ENCODE assay signal across 8 mouse cellular contexts in the genomic region with DNA sequence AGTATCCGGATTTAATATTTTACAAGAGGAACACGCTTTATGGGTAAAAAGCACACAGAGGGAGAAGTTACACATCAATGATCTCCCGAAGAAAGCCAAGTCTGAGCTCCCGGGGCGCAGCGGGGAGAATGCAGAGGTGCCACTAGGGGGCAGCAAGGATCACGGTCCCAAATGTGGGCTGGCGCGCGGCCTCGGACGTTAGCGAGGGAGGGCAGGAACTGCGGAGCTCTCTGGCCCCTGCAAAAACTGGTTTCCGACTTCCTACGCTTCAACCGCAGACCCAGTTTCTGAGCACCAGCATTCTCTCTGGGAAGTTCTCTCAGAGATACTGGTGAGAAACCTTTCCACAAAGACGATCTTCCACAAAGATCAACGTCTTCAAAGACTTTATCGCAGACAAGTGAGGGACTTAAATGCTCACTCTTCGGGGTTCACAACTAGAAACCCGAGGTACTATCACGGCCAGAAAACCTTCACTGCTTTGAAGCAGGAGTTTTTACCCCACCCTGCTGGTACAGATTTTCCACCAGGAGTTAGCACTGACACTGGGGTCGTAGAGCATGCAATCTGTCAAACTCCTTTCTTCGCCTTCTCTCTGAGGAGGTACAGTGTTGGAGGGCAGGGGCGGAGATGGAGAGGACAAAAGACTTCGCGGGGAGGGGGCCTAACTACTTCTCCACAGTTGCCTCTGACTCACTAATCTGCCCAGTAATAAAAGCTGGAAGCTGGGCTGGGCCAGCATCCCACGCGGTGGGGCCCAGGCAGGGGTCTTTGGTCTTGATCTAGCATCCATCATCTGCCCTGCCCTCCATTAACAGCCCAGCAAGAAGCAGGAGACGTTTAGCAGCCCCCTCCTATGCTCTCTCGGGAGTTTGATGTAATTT. TPM values are rescaled to one million over a fixed set of nuclear protein-coding genes. Genes with fewer than 3 reads are reported as not detected.
DNase-seq lines count a peak whose midpoint lies in the region; ATAC-seq and TF ChIP-seq lines count a peak whose summit lies in the region.

No protein-coding gene starts in this region.

- H3K4me2 ChIP-seq in heart, embryonic 14.5 days (ENCODE audit: low read length) = peak overlapping the region; percentile 61
- peak overlapping the region; percentile 49 for H3K4me2 ChIP-seq in kidney, embryonic 16.5 days (replicated peaks; ENCODE audit: low read depth, low read length)
- peak overlapping the region; percentile 65 for H3K4me2 ChIP-seq in liver, postnatal 0 days (ENCODE audit: low read depth, low read length)
- H3K4me2 ChIP-seq in neural tube, embryonic 12.5 days (replicated peaks) = peak overlapping the region; percentile 50
- H3K4me2 ChIP-seq in stomach, postnatal 0 days (replicated peaks; ENCODE audit: low read depth) = peak overlapping the region; percentile 40

- H3K4me1 ChIP-seq in heart, embryonic 14.5 days (ENCODE audit: control insufficient read depth in 2 of 2, insufficient read depth in 2 of 2, low read length in 2 of 2) = peaks cover 46 to 56% of the 10 kb centered on the region in 2 experiments
- H3K4me1 ChIP-seq in kidney, embryonic 16.5 days (ENCODE audit: insufficient read depth, low read length) = peaks cover 34% of the 10 kb centered on the region
- peaks cover 47% of the 10 kb centered on the region for H3K4me1 ChIP-seq in liver, postnatal 0 days (ENCODE audit: insufficient read depth)
- peaks cover 33% of the 10 kb centered on the region for H3K4me1 ChIP-seq in neural tube, embryonic 12.5 days
- peaks cover 14% of the 10 kb centered on the region; the same call in 1 of the 2 replicates for H3K4me1 ChIP-seq in stomach, postnatal 0 days (replicated peaks; ENCODE audit: control insufficient read depth, insufficient read depth)

- peak; percentile 74 for ATAC-seq in erythroblast, adult 5-6 weeks (replicated peaks; ENCODE audit: low FRiP score, poor library complexity, severe bottlenecking)
- no peak; the same call in 1 of the 2 replicates for ATAC-seq in heart, embryonic 14.5 days (ENCODE audit: insufficient number of reproducible peaks, insufficient read depth, low FRiP score, low read depth)
- peak; percentile 34; the same call in 1 of the 2 replicates for ATAC-seq in kidney, embryonic 16.5 days (ENCODE audit: low FRiP score, low TSS enrichment)
- ATAC-seq in liver, postnatal 0 days = peak; percentile 48; the same call in 1 of the 2 replicates
- peak; percentile 38 for ATAC-seq in neural tube, embryonic 12.5 days (ENCODE audit: low FRiP score, low read depth)
- ATAC-seq in stomach, postnatal 0 days (ENCODE audit: low FRiP score, low TSS enrichment) = peak; percentile 56; the same call in 1 of the 2 replicates

- H3K9ac ChIP-seq in heart, embryonic 14.5 days (ENCODE audit: low read length) = peak overlapping the region; percentile 48; the same call in 1 of the 2 replicates
- peak overlapping the region; percentile 17; the same call in 1 of the 2 replicates for H3K9ac ChIP-seq in kidney, embryonic 16.5 days (replicated peaks; ENCODE audit: low read length)
- no peak overlapping the region; the same call in 1 of the 2 replicates for H3K9ac ChIP-seq in liver, postnatal 0 days (replicated peaks)
- no peak overlapping the region for H3K9ac ChIP-seq in neural tube, embryonic 12.5 days
- no peak overlapping the region for H3K9ac ChIP-seq in stomach, postnatal 0 days (ENCODE audit: low read length)

- TF ChIP-seq EP300 in liver, postnatal 0 days (IDR thresholded peaks at IDR 0.05; ENCODE audit: low read depth) = no peak
- TF ChIP-seq EP300 in stomach, postnatal 0 days (optimal IDR thresholded peaks at IDR 0.05) = no peak

- peaks cover 61% of the 10 kb centered on the region for H3K27me3 ChIP-seq in heart, embryonic 14.5 days (ENCODE audit: control insufficient read depth, insufficient read depth, low read length)
- H3K27me3 ChIP-seq in kidney, embryonic 16.5 days (ENCODE audit: insufficient read depth, low read length) = peaks cover 82% of the 10 kb centered on the region
- H3K27me3 ChIP-seq in liver, postnatal 0 days (ENCODE audit: insufficient read depth, low read length) = peaks cover 58% of the 10 kb centered on the region
- H3K27me3 ChIP-seq in neural tube, embryonic 12.5 days (replicated peaks) = peaks cover 89% of the 10 kb centered on the region
- peaks cover 22% of the 10 kb centered on the region for H3K27me3 ChIP-seq in stomach, postnatal 0 days (ENCODE audit: control insufficient read depth, insufficient read depth, low read length)

- no peak overlapping the region for H3K27ac ChIP-seq in heart, embryonic 14.5 days (replicated peaks in 1 of 2; ENCODE audit: control insufficient read depth in 1 of 2, insufficient read depth in 1 of 2, low read depth in 2 of 2, low read length in 2 of 2)
- no peak overlapping the region for H3K27ac ChIP-seq in kidney, embryonic 16.5 days (ENCODE audit: low read length)
- H3K27ac ChIP-seq in liver, postnatal 0 days (ENCODE audit: low read depth) = no peak overlapping the region
- H3K27ac ChIP-seq in neural tube, embryonic 12.5 days = no peak overlapping the region
- no peak overlapping the region for H3K27ac ChIP-seq in stomach, postnatal 0 days (replicated peaks)

- TF ChIP-seq CTCF in liver, postnatal 0 days (IDR thresholded peaks at IDR 0.05; ENCODE audit: low read depth) = peak; percentile 95
- TF ChIP-seq CTCF in stomach, postnatal 0 days (IDR thresholded peaks at IDR 0.05; ENCODE audit: low read depth) = peak; percentile 92

- peak; percentile 59 to 74 for DNase-seq in CD8-positive naive resting alpha-beta T cell, adult 2 months (ENCODE audit: low read depth in 2 of 2, low spot score in 2 of 2)
- DNase-seq in brain, adult 2 months (ENCODE audit: low read depth, low spot score) = peak; percentile 76
- peak; percentile 88 for DNase-seq in liver, postnatal 0 days
- peak; percentile 86 for DNase-seq in stomach, postnatal 0 days (ENCODE audit: low spot score)

- H3K4me3 ChIP-seq in heart, embryonic 14.5 days (ENCODE audit: control insufficient read depth in 1 of 2, insufficient read depth in 1 of 2, low read depth in 1 of 2, low read length in 2 of 2) = peak overlapping the region; percentile 13 to 23; a peak in 3 of 4 replicates
- H3K4me3 ChIP-seq in kidney, embryonic 16.5 days (ENCODE audit: low read length) = peak overlapping the region; percentile 25
- H3K4me3 ChIP-seq in liver, postnatal 0 days (ENCODE audit: low read depth, low read length) = peak overlapping the region; percentile 19
- peak overlapping the region; percentile 13; the same call in 1 of the 2 replicates for H3K4me3 ChIP-seq in neural tube, embryonic 12.5 days
- H3K4me3 ChIP-seq in stomach, postnatal 0 days (ENCODE audit: low read depth, low read length) = peak overlapping the region; percentile 10; the same call in 1 of the 2 replicates

- no peaks in the 10 kb centered on the region for H3K9me3 ChIP-seq in heart, embryonic 14.5 days (ENCODE audit: control insufficient read depth, low read length)
- no peaks in the 10 kb centered on the region for H3K9me3 ChIP-seq in kidney, embryonic 16.5 days (ENCODE audit: low read length)
- no peaks in the 10 kb centered on the region for H3K9me3 ChIP-seq in liver, postnatal 0 days (ENCODE audit: low read length)
- H3K9me3 ChIP-seq in neural tube, embryonic 12.5 days = no peaks in the 10 kb centered on the region
- H3K9me3 ChIP-seq in stomach, postnatal 0 days (ENCODE audit: control insufficient read depth, low read length) = no peaks in the 10 kb centered on the region

- H3K36me3 ChIP-seq in heart, embryonic 14.5 days (ENCODE audit: control insufficient read depth, insufficient read depth, low read length) = no peaks in the 10 kb centered on the region
- H3K36me3 ChIP-seq in kidney, embryonic 16.5 days (ENCODE audit: insufficient read depth, low read length) = no peaks in the 10 kb centered on the region
- H3K36me3 ChIP-seq in liver, postnatal 0 days (replicated peaks; ENCODE audit: insufficient read depth, low read length) = no peaks in the 10 kb centered on the region
- no peaks in the 10 kb centered on the region for H3K36me3 ChIP-seq in neural tube, embryonic 12.5 days
- H3K36me3 ChIP-seq in stomach, postnatal 0 days (ENCODE audit: control insufficient read depth, insufficient read depth, low read length) = no peaks in the 10 kb centered on the region

- 3% methylated on average over 32 of the region's 32 CpGs for WGBS in heart, embryonic 14.5 days
- 3% methylated on average over 32 of the region's 32 CpGs for WGBS in kidney, embryonic 16.5 days
- WGBS in liver, postnatal 0 days (ENCODE audit: insufficient replicate concordance) = 3% methylated on average over 32 of the region's 32 CpGs
- 1% methylated on average over 32 of the region's 32 CpGs for WGBS in neural tube, embryonic 12.5 days
- 6% methylated on average over 32 of the region's 32 CpGs for WGBS in stomach, postnatal 0 days

RNA-seq across cellular contexts. Expression of gene Ankrd63, which starts 3.3 kb away (rescaled TPM):
- 0.19 TPM in 1 of 2 replicates, not detected in the other for total RNA-seq in erythroblast, adult 5-6 weeks (2015; ENCODE audit: low replicate concordance)
- total RNA-seq in erythroblast, adult 5-6 weeks (2017; ENCODE audit: low replicate concordance) = 0.14 TPM in 1 of 2 replicates, not detected in the other
- polyA plus RNA-seq in heart, embryonic 14.5 days (2014; fragmentation: Nextera tagmentation; extraction: Ambion mirVana) = 2.1 and 3.0 TPM in 2 replicates
- polyA plus RNA-seq in kidney, embryonic 16.5 days (2015; fragmentation: Nextera tagmentation; extraction: Ambion mirVana) = 0.25 and 0.30 TPM in 2 replicates
- polyA plus RNA-seq in liver, postnatal 0 days (2015; fragmentation: Nextera tagmentation; extraction: Ambion mirVana) = 0.02 TPM in 1 of 2 replicates, not detected in the other
- not detected in 2 replicates for polyA plus RNA-seq in neural tube, embryonic 12.5 days (2016; fragmentation: Nextera tagmentation; extraction: Ambion mirVana)
- polyA plus RNA-seq in stomach, postnatal 0 days (2015; fragmentation: Nextera tagmentation; extraction: Ambion mirVana) = 0.11 and 0.27 TPM in 2 replicates

RNA-seq across cellular contexts. Expression of gene Plcb2, which starts 27.8 kb away (rescaled TPM):
- 30.7 and 38.9 TPM in 2 replicates for total RNA-seq in erythroblast, adult 5-6 weeks (2015; ENCODE audit: low replicate concordance)
- 13.7 and 17.6 TPM in 2 replicates for total RNA-seq in erythroblast, adult 5-6 weeks (2017; ENCODE audit: low replicate concordance)
- polyA plus RNA-seq in heart, embryonic 14.5 days (2014; fragmentation: Nextera tagmentation; extraction: Ambion mirVana) = 2.0 and 2.6 TPM in 2 replicates
- polyA plus RNA-seq in kidney, embryonic 16.5 days (2015; fragmentation: Nextera tagmentation; extraction: Ambion mirVana) = 1.4 and 1.7 TPM in 2 replicates
- polyA plus RNA-seq in liver, postnatal 0 days (2015; fragmentation: Nextera tagmentation; extraction: Ambion mirVana) = 1.7 and 1.9 TPM in 2 replicates
- 0.41 and 1.1 TPM in 2 replicates for polyA plus RNA-seq in neural tube, embryonic 12.5 days (2016; fragmentation: Nextera tagmentation; extraction: Ambion mirVana)
- 0.58 and 0.64 TPM in 2 replicates for polyA plus RNA-seq in stomach, postnatal 0 days (2015; fragmentation: Nextera tagmentation; extraction: Ambion mirVana)

RNA-seq across cellular contexts. Expression of gene Pak6, which starts 37.3 kb away (rescaled TPM):
- total RNA-seq in erythroblast, adult 5-6 weeks (2015; ENCODE audit: low replicate concordance) = not detected in 2 replicates
- total RNA-seq in erythroblast, adult 5-6 weeks (2017; ENCODE audit: low replicate concordance) = 0.77 TPM in 1 of 2 replicates, not detected in the other
- 8.3 and 8.6 TPM in 2 replicates for polyA plus RNA-seq in heart, embryonic 14.5 days (2014; fragmentation: Nextera tagmentation; extraction: Ambion mirVana)
- polyA plus RNA-seq in kidney, embryonic 16.5 days (2015; fragmentation: Nextera tagmentation; extraction: Ambion mirVana) = 0.60 and 1.4 TPM in 2 replicates
- 0.08 and 0.15 TPM in 2 replicates for polyA plus RNA-seq in liver, postnatal 0 days (2015; fragmentation: Nextera tagmentation; extraction: Ambion mirVana)
- polyA plus RNA-seq in neural tube, embryonic 12.5 days (2016; fragmentation: Nextera tagmentation; extraction: Ambion mirVana) = 4.7 and 5.7 TPM in 2 replicates
- polyA plus RNA-seq in stomach, postnatal 0 days (2015; fragmentation: Nextera tagmentation; extraction: Ambion mirVana) = 3.7 and 5.3 TPM in 2 replicates

RNA-seq across cellular contexts. Expression of gene Inafm2, which starts 45.1 kb away (rescaled TPM):
- 6.5 and 10.4 TPM in 2 replicates for total RNA-seq in erythroblast, adult 5-6 weeks (2015; ENCODE audit: low replicate concordance)
- 3.5 and 4.6 TPM in 2 replicates for total RNA-seq in erythroblast, adult 5-6 weeks (2017; ENCODE audit: low replicate concordance)
- 64.4 and 68.0 TPM in 2 replicates for polyA plus RNA-seq in heart, embryonic 14.5 days (2014; fragmentation: Nextera tagmentation; extraction: Ambion mirVana)
- polyA plus RNA-seq in kidney, embryonic 16.5 days (2015; fragmentation: Nextera tagmentation; extraction: Ambion mirVana) = 15.2 and 16.3 TPM in 2 replicates
- 14.0 and 14.7 TPM in 2 replicates for polyA plus RNA-seq in liver, postnatal 0 days (2015; fragmentation: Nextera tagmentation; extraction: Ambion mirVana)
- polyA plus RNA-seq in neural tube, embryonic 12.5 days (2016; fragmentation: Nextera tagmentation; extraction: Ambion mirVana) = 25.2 and 25.4 TPM in 2 replicates
- 33.8 and 36.7 TPM in 2 replicates for polyA plus RNA-seq in stomach, postnatal 0 days (2015; fragmentation: Nextera tagmentation; extraction: Ambion mirVana)

Comparison
In these comparisons a context has a peak if more than half of its experiments do, and no peak if none do; other contexts are left out.
1. H3K9ac ChIP-seq: peak in heart, embryonic 14.5 days (single experiment) and kidney, embryonic 16.5 days (single experiment); none in liver, postnatal 0 days (single experiment), neural tube, embryonic 12.5 days (single experiment) and stomach, postnatal 0 days (single experiment).
2. Peak in every context shown above with its lines, with median percentiles within 50 percentile points of each other: DNase-seq, H3K4me2 ChIP-seq and H3K4me3 ChIP-seq.